Mouse (Mus musculus) liver, adult 2 months (tissue): ENCODE data around the gene Sit1. TPM values are rescaled to one million over a fixed set of nuclear protein-coding genes. Genes with fewer than 3 reads are reported as not detected.

ENCODE experiments used
- DNase-seq: peaks from one replicate; pipeline ENCODE4 v3.0.0-alpha.2; 2011; ENCODE audit warnings: low read depth, low spot score; ENCODE audit errors: extremely low read depth
- H3K27ac ChIP-seq: fragments of 200-500 bp; replicated peaks from 2 replicates; pipeline ENCODE4 v1.5.1; 2012; ENCODE audit warnings: low read depth, mild to moderate bottlenecking, control low read depth, inconsistent platforms, low read length; ENCODE audit not compliant: insufficient read depth
- H3K27me3 ChIP-seq: fragments of 200-500 bp; 2 replicates; pipeline ENCODE4 v1.6.1; 2012; ENCODE audit warnings: mild to moderate bottlenecking, moderate library complexity, low read length, inconsistent platforms; ENCODE audit not compliant: control insufficient read depth, insufficient read depth
- H3K36me3 ChIP-seq: fragments of 200-500 bp; 2 replicates; pipeline ENCODE4 v1.6.1; 2012; ENCODE audit warnings: low read length, inconsistent platforms; ENCODE audit not compliant: control insufficient read depth, insufficient read depth
- H3K4me1 ChIP-seq: fragments of 200-500 bp; 2 replicates; pipeline ENCODE4 v1.6.1; 2011; ENCODE audit warnings: low read length; ENCODE audit not compliant: control insufficient read depth, insufficient read depth
- H3K4me3 ChIP-seq: fragments of 200-500 bp; 2 replicates; pipeline ENCODE4 v1.5.1; 2011; ENCODE audit warnings: low read depth, mild to moderate bottlenecking, control low read depth, low read length, moderate library complexity; ENCODE audit not compliant: insufficient read depth
- H3K79me2 ChIP-seq: fragments of 200-500 bp; 2 replicates; pipeline ENCODE4 v1.6.1; 2012; ENCODE audit warnings: inconsistent platforms, mild to moderate bottlenecking, low read length, moderate library complexity; ENCODE audit not compliant: control insufficient read depth, insufficient read depth
- H3K9ac ChIP-seq: fragments of 200-500 bp; 2 replicates; pipeline ENCODE4 v1.6.1; 2012; ENCODE audit warnings: low read depth, mild to moderate bottlenecking, control low read depth, inconsistent platforms, low read length
- CTCF ChIP-seq: fragments of 200-500 bp; IDR thresholded peaks from 2 replicates; pipeline ENCODE4 v1.5.1; 2011; ENCODE audit warnings: low read depth, low read length, control low read depth
- POLR2A ChIP-seq: fragments of 200-500 bp; IDR thresholded peaks from 2 replicates; pipeline ENCODE4 v1.6.1; 2011; ENCODE audit warnings: low read length, control low read depth; ENCODE audit not compliant: insufficient read depth; ENCODE audit errors: extremely low read depth
- WGBS: fragments of 180-500 bp; shearing (Covaris S2); methylation state at CpG from one replicate; pipeline ENCODE4 v1.1.7; 2018; 5-methylcytosine and 5-hydroxymethylcytosine counted together
- polyA plus RNA-seq: library from polyadenylated mRNA; depleted of rRNA; stranded (reverse); fragments of >200 nt; gene quantifications from 2 replicates; pipeline ENCODE4 v1.2.3, GENCODE M21; 2012; rRNA removed
- total RNA-seq: library from RNA; depleted of rRNA; stranded (reverse); fragments of >200 nt; gene quantifications from 2 replicates; pipeline ENCODE4 v1.2.3, GENCODE M21; 2014; rRNA removed

Sit1 gene
- total and polyA plus RNA-seq, 2 experiments: 0.13 TPM; not detected in 1

DNA sequence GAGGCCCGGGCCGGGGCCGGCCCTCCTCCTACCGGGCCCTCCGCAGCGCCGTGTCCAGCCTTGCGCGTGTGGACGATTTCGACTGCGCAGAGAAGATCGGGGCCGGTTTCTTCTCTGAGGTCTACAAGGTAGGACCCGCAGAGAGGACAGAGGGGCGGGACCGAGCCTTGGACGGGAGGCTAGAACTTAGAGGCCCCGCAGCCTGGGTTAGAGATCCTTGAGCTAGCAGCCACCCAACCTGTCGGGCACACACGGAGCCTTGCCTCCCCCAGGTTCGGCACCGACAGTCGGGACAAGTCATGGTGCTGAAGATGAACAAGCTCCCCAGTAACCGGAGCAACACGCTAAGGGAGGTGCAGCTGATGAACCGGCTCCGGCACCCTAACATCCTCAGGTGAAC is 40.0 kb downstream of the Sit1 start:
- H3K4me1 ChIP-seq: peaks cover 5% of the 10 kb centered on the region; the same call in 1 of the 2 replicates
- H3K27ac ChIP-seq: no peak overlapping the region
- 2% methylated on average over 28 of the region's 28 CpGs for WGBS
- TF ChIP-seq POLR2A (no peak), CTCF (no peak)
- H3K9ac ChIP-seq: peak overlapping the region; percentile 92
- no peaks in the 10 kb centered on the region; the same call in 1 of the 2 replicates for H3K79me2 ChIP-seq
- DNase-seq: no peak
- H3K36me3 ChIP-seq: peaks cover 6% of the 10 kb centered on the region; the same call in 1 of the 2 replicates
- H3K4me3 ChIP-seq: peak overlapping the region; percentile 69
- H3K27me3 ChIP-seq: no peaks in the 10 kb centered on the region

- peak; percentile 60 for DNase-seq
- H3K27me3 ChIP-seq: no peaks in the 10 kb centered on the region
- TF ChIP-seq POLR2A: no peak
- no peak for TF ChIP-seq CTCF
- under 1% methylated on average over 88 of the region's 88 CpGs for WGBS
- no peaks in the 10 kb centered on the region; the same call in 1 of the 2 replicates for H3K79me2 ChIP-seq
- H3K36me3 ChIP-seq: peaks cover 6% of the 10 kb centered on the region; the same call in 1 of the 2 replicates
- peaks cover 5% of the 10 kb centered on the region; the same call in 1 of the 2 replicates for H3K4me1 ChIP-seq
- peak overlapping the region; percentile 69 for H3K4me3 ChIP-seq
- H3K9ac ChIP-seq: peak overlapping the region; percentile 92
- H3K27ac ChIP-seq: peak overlapping the region; percentile 80
Measured at GRCm38 (mm10) chr4:43442456-43443361, 40.8 kb downstream of the Sit1 start.

- Histone ChIP-seq H3K27me3 (no peaks in the 10 kb centered on the region), H3K79me2 (no peaks in the 10 kb centered on the region; the same call in 1 of the 2 replicates), H3K27ac (peak overlapping the region; percentile 80), H3K36me3 (peaks cover 6% of the 10 kb centered on the region; the same call in 1 of the 2 replicates), H3K4me1 (peaks cover 5% of the 10 kb centered on the region; the same call in 1 of the 2 replicates), H3K4me3 (peak overlapping the region; percentile 69), H3K9ac (peak overlapping the region; percentile 73)
- WGBS: under 1% methylated on average over 33 of the region's 33 CpGs
- peak; percentile 93 for DNase-seq
- TF ChIP-seq POLR2A (peak; percentile 91), CTCF (peak; percentile 98)
Measured at GRCm38 (mm10) chr4:43442044-43442443, 41.5 kb downstream of the Sit1 start.

GRCm38 (mm10) chr4:43441639-43442038 is 41.9 kb downstream of the Sit1 start, which contains the start of gene Tesk1:
Gene Tesk1 (plus strand): TSS chr4:43441939.
- peak within 1 kb of the TSS; percentile 73 for H3K9ac ChIP-seq
- 32% methylated on average over 4 of the region's 4 CpGs for WGBS
- no peak for TF ChIP-seq POLR2A
- TF ChIP-seq CTCF: no peak
- no peaks in the 10 kb centered on the region; the same call in 1 of the 2 replicates for H3K79me2 ChIP-seq
- no peaks in the 10 kb centered on the region for H3K27me3 ChIP-seq
- H3K4me3 ChIP-seq: peak within 1 kb of the TSS; percentile 69
- H3K36me3 ChIP-seq: peaks cover 6% of the 10 kb centered on the region; the same call in 1 of the 2 replicates
- H3K27ac ChIP-seq: peak within 1 kb of the TSS; percentile 80
- H3K4me1 ChIP-seq: peaks cover 5% of the 10 kb centered on the region; the same call in 1 of the 2 replicates
- DNase-seq: no peak

GRCm38 (mm10) chr4:43432832-43433231 is 50.7 kb downstream of the Sit1 start:
- Histone ChIP-seq H3K27ac (no peak overlapping the region), H3K36me3 (no peaks in the 10 kb centered on the region)
- TF ChIP-seq CTCF (no peak), POLR2A (no peak)

More at GRCm38 (mm10) chr4:43432832-43433231, 50.7 kb downstream of the Sit1 start:
- no peaks in the 10 kb centered on the region for H3K27me3 ChIP-seq
- no peak overlapping the region for H3K9ac ChIP-seq
- H3K4me1 ChIP-seq: peaks cover 2% of the 10 kb centered on the region; the same call in 1 of the 2 replicates
- no peaks in the 10 kb centered on the region for H3K79me2 ChIP-seq
- 91% methylated on average over 1 of the region's 1 CpGs for WGBS
- no peak for DNase-seq
- H3K4me3 ChIP-seq: no peak overlapping the region

Other genes starting within 250 kb of the Sit1 start
- gene Atp8b5, start 216.6 kb downstream of the Sit1 start, total RNA-seq: 0.13 and 0.28 TPM in 2 replicates
- gene Atp8b5, start 216.6 kb downstream of the Sit1 start, polyA plus RNA-seq: 0.44 and 0.47 TPM in 2 replicates
- gene Rusc2, start 101.8 kb downstream of the Sit1 start, total RNA-seq: 14.2 and 15.9 TPM in 2 replicates
- 17.2 and 17.5 TPM in 2 replicates for gene Rusc2, start 101.8 kb downstream of the Sit1 start, polyA plus RNA-seq
- not detected in 2 replicates for gene Fam166b, start 54.6 kb downstream of the Sit1 start, total RNA-seq
- gene Fam166b, start 54.6 kb downstream of the Sit1 start, polyA plus RNA-seq: not detected in 2 replicates
- 3.0 and 3.2 TPM in 2 replicates for gene Tesk1, start 41.8 kb downstream of the Sit1 start, total RNA-seq
- 25.0 and 28.3 TPM in 2 replicates for gene Tesk1, start 41.8 kb downstream of the Sit1 start, polyA plus RNA-seq
- gene Cd72, start 29.1 kb downstream of the Sit1 start, total RNA-seq: 2.8 and 3.6 TPM in 2 replicates
- gene Cd72, start 29.1 kb downstream of the Sit1 start, polyA plus RNA-seq: 1.3 and 4.9 TPM in 2 replicates
- 190 and 221 TPM in 2 replicates for gene Ccdc107, start 9.2 kb upstream of the Sit1 start, total RNA-seq
- 260 and 344 TPM in 2 replicates for gene Ccdc107, start 9.2 kb upstream of the Sit1 start, polyA plus RNA-seq
- 0.74 and 0.94 TPM in 2 replicates for gene Arhgef39, start 16.0 kb upstream of the Sit1 start, total RNA-seq
- 0.81 and 1.4 TPM in 2 replicates for gene Arhgef39, start 16.0 kb upstream of the Sit1 start, polyA plus RNA-seq
- gene Car9, start 23.2 kb upstream of the Sit1 start, total RNA-seq: 0.20 and 0.28 TPM in 2 replicates
- 0.14 and 0.20 TPM in 2 replicates for gene Car9, start 23.2 kb upstream of the Sit1 start, polyA plus RNA-seq
- 1.8 and 8.4 TPM in 2 replicates for gene Tpm2, start 40.0 kb upstream of the Sit1 start, total RNA-seq
- gene Tpm2, start 40.0 kb upstream of the Sit1 start, polyA plus RNA-seq: 3.8 TPM in 2 replicates
- gene Creb3, start 78.6 kb upstream of the Sit1 start, total RNA-seq: 37.8 and 41.1 TPM in 2 replicates
- gene Creb3, start 78.6 kb upstream of the Sit1 start, polyA plus RNA-seq: 47.9 and 62.0 TPM in 2 replicates
- gene Tln1, start 79.0 kb upstream of the Sit1 start, total RNA-seq: 39.9 and 42.8 TPM in 2 replicates
- gene Tln1, start 79.0 kb upstream of the Sit1 start, polyA plus RNA-seq: 29.9 and 38.6 TPM in 2 replicates
- gene Rgp1, start 95.0 kb upstream of the Sit1 start, total RNA-seq: 15.9 and 18.7 TPM in 2 replicates
- gene Rgp1, start 95.0 kb upstream of the Sit1 start, polyA plus RNA-seq: 33.2 and 44.5 TPM in 2 replicates
- gene Gba2, start 95.1 kb upstream of the Sit1 start, total RNA-seq: 5.1 and 5.3 TPM in 2 replicates
- gene Gba2, start 95.1 kb upstream of the Sit1 start, polyA plus RNA-seq: 8.9 and 10.9 TPM in 2 replicates
- gene Msmp, start 100.8 kb upstream of the Sit1 start, total RNA-seq: not detected in 2 replicates
- not detected in 2 replicates for gene Msmp, start 100.8 kb upstream of the Sit1 start, polyA plus RNA-seq
- gene Npr2, start 148.2 kb upstream of the Sit1 start, total RNA-seq: 22.9 and 29.2 TPM in 2 replicates
- 24.1 and 39.1 TPM in 2 replicates for gene Npr2, start 148.2 kb upstream of the Sit1 start, polyA plus RNA-seq
- 0.47 and 0.55 TPM in 2 replicates for gene Spag8, start 169.9 kb upstream of the Sit1 start, total RNA-seq
- gene Spag8, start 169.9 kb upstream of the Sit1 start, polyA plus RNA-seq: 0.83 and 1.1 TPM in 2 replicates
- 202 and 236 TPM in 2 replicates for gene Hint2, start 172.7 kb upstream of the Sit1 start, total RNA-seq
- gene Hint2, start 172.7 kb upstream of the Sit1 start, polyA plus RNA-seq: 215 and 231 TPM in 2 replicates
- gene Tmem8b, start 185.2 kb upstream of the Sit1 start, total RNA-seq: 0.46 and 0.81 TPM in 2 replicates
- 1.8 and 1.9 TPM in 2 replicates for gene Tmem8b, start 185.2 kb upstream of the Sit1 start, polyA plus RNA-seq
- gene Fam221b, start 185.4 kb upstream of the Sit1 start, total RNA-seq: not detected in 2 replicates
- gene Fam221b, start 185.4 kb upstream of the Sit1 start, polyA plus RNA-seq: 0.02 TPM in 1 of 2 replicates, not detected in the other
- not detected in 2 replicates for gene Olfr70, start 217.1 kb upstream of the Sit1 start, total RNA-seq
- not detected in 2 replicates for gene Olfr70, start 217.1 kb upstream of the Sit1 start, polyA plus RNA-seq
- gene Olfr71, start 226.5 kb upstream of the Sit1 start, total RNA-seq: not detected in 2 replicates
- gene Olfr71, start 226.5 kb upstream of the Sit1 start, polyA plus RNA-seq: not detected in 2 replicates
- gene Hrct1, start 243.5 kb upstream of the Sit1 start, total RNA-seq: 0.09 and 0.13 TPM in 2 replicates
- gene Hrct1, start 243.5 kb upstream of the Sit1 start, polyA plus RNA-seq: 0.07 and 0.21 TPM in 2 replicates
- 0.07 and 0.18 TPM in 2 replicates for gene Spaar, start 246.3 kb upstream of the Sit1 start, total RNA-seq
- gene Spaar, start 246.3 kb upstream of the Sit1 start, polyA plus RNA-seq: 0.07 and 0.12 TPM in 2 replicates